Mouse (Mus musculus): ENCODE results near the gene Tnrc18. TPM values are rescaled to one million over a fixed set of nuclear protein-coding genes. Genes with fewer than 3 reads are reported as not detected.
A peak's percentile ranks its signal among the peaks of the same experiment; 100 is the strongest.

Tnrc18 gene
- polyA plus RNA-seq, 1 experiment from 2014 or later: 16.3 TPM

DNA sequence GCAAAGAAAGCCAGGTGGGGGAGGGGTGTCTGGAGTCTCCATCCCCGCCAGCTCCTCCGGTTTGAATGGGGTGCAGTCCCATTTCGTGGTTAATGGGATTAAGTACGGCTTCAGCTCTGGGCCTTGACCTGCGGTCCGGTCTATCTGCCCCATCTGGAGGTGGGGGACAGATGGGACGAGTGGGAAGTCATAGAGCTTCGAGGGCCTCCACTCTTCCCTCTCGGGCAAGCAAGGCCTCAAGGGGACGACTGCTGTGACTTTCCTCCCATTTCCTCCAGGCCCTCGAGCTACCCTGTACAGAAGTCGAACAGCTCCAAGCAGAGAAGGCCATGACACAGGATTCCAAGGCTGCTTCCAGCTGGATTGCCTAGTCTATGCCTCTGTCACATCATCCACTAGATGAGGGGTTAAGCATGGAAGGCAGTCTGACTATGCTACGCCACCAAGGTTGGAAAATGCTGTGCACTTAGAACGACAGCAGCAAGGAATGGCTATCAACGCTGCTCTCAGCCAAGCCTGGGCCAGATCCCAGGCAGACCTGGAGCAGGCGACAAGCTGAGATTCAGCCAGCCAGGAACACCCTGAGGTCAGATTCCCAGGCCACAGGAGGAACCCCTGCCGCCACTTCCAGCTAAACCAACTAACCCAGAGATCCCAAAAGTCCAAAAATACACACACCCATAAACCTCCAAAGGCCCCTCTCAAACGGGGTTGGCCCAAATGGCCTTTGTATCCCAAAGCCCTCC lies 4.3 kb downstream of the Tnrc18 start:
- Histone ChIP-seq H3K4me2 (ENCODE audit: low read length) (peak overlapping the region; percentile 81), H3K4me1 (replicated peaks; ENCODE audit: insufficient read depth, low read length) (peaks cover 30% of the 10 kb centered on the region), H3K36me3 (ENCODE audit: insufficient read depth, low read length) (0 out of 2 replicates have a peak, but pooled peaks cover 4% of the 10 kb centered on the region), H3K9ac (ENCODE audit: low read depth, low read length) (peak overlapping the region; percentile 98), H3K4me3 (replicated peaks; ENCODE audit: low read depth, low read length) (peak overlapping the region; percentile 93), H3K9me3 (replicated peaks; ENCODE audit: low read length) (no peaks in the 10 kb centered on the region), H3K27ac (peak overlapping the region; percentile 60), H3K27me3 (ENCODE audit: insufficient read depth, low read length) (no peaks in the 10 kb centered on the region)
- peak; percentile 74 for DNase-seq (ENCODE audit: low spot score)
- TF ChIP-seq CTCF (IDR thresholded peaks at IDR 0.05; ENCODE audit: low read depth): no peak
- ATAC-seq (replicated peaks; ENCODE audit: low FRiP score, low read depth): no peak
- WGBS: 10% methylated on average over 18 of the region's 18 CpGs

DNA sequence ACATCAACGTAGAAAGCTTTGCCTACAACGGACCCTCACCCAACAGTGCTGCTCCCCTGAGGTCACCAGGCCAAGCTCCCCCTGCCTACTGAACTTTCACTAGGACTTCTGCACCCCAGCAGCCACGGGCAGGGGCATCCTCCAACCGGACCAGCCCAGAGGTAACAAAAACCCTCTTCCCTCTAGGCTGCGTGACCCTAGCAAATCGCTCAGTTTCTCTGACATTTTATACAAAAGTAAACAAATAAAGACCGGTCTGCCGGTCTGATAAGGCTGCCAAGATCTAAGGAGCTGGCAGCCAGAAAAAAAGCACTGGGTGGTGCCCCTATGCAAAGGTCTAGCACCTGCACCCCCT lies 4.9 kb downstream of the Tnrc18 start:
- Histone ChIP-seq H3K27ac (peak overlapping the region; percentile 60), H3K9me3 (replicated peaks; ENCODE audit: low read length) (no peaks in the 10 kb centered on the region), H3K27me3 (ENCODE audit: insufficient read depth, low read length) (no peaks in the 10 kb centered on the region), H3K4me3 (replicated peaks; ENCODE audit: low read depth, low read length) (peak overlapping the region; percentile 93), H3K36me3 (ENCODE audit: insufficient read depth, low read length) (0 out of 2 replicates have a peak, but pooled peaks cover 4% of the 10 kb centered on the region), H3K9ac (ENCODE audit: low read depth, low read length) (peak overlapping the region; percentile 98), H3K4me1 (replicated peaks; ENCODE audit: insufficient read depth, low read length) (peaks cover 30% of the 10 kb centered on the region), H3K4me2 (ENCODE audit: low read length) (peak overlapping the region; percentile 81)
- no peak for TF ChIP-seq CTCF (IDR thresholded peaks at IDR 0.05; ENCODE audit: low read depth)
- 31% methylated on average over 8 of the region's 8 CpGs for WGBS
- DNase-seq (ENCODE audit: low spot score) (no peak), ATAC-seq (replicated peaks; ENCODE audit: low FRiP score, low read depth) (no peak)

DNA sequence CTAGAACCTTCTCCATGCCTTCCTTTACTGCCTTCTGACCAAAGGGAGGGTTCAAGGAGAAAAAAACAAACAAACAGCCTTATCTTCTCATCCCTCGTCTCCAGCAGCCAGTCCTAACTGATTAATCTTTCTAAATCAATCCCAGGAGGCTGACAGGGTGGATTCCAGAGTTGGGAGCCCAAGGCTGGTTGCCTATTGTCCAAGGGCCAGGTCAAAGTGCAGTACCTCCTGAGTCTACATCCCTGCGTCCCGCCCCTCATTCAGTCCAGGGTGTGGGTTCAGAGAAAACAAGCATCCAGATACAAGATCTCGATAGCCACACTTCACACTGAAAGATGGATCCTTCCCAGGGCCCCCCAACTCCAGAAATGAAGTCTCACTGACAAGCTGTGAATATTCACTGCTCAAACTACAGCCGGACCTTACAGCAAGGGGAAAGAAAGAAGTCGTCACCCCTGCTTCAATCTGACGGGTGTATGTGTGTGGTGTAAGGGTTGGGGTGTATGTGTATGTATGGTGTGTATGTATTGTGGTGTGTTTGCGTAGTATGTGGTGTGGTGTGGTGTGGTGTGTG lies 5.5 kb downstream of the Tnrc18 start:
- WGBS: 47% methylated on average over 8 of the region's 8 CpGs
- no peak for TF ChIP-seq CTCF (IDR thresholded peaks at IDR 0.05; ENCODE audit: low read depth)

DNA sequence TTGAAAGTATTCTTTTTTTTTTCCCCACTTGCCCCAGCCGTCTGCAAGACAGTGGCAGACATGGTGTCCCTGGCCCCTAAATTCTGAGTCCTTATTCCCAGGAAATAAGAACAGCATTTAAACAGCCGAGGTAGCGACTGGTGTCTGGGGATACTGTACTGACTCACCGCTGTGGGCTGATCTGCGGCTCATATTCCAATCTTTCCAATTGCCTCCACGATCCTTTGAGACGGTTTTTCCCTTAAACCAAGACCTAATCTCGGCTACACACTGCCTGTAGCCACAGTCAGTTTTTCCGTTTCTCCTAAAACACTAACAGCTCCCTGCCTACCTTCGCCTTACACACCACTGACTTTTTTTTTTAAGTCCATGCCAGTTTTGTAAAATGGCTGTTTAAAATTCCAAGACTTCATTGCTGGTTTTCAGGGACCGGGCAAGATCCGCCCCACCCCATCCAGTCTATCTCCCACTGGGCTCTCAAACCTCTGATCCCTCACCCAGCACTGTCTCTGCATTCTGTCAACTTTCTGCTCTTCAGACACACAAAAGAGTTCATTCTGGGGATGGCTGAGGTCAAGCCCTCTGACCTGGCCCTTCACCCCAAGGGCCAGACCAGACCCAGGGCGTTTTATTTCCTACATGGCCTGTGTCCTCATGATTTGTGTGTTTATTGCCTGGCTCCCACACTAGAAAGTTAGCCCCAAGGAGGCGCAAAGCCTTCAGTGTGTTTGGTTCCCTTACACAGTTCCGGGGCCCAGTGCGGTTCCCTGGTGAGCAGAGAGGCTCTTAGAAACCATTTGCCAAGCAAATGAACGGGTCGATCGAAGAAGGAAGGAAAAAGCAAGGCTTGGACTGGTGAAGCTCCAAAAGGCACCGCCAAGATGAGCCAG lies 6.5 kb downstream of the Tnrc18 start:
- Histone ChIP-seq H3K4me3 (replicated peaks; ENCODE audit: low read depth, low read length) (no peak overlapping the region), H3K9me3 (replicated peaks; ENCODE audit: low read length) (no peaks in the 10 kb centered on the region), H3K4me2 (ENCODE audit: low read length) (no peak overlapping the region), H3K9ac (ENCODE audit: low read depth, low read length) (no peak overlapping the region), H3K27ac (no peak overlapping the region), H3K27me3 (ENCODE audit: insufficient read depth, low read length) (no peaks in the 10 kb centered on the region), H3K4me1 (replicated peaks; ENCODE audit: insufficient read depth, low read length) (peaks cover 30% of the 10 kb centered on the region), H3K36me3 (ENCODE audit: insufficient read depth, low read length) (0 out of 2 replicates have a peak, but pooled peaks cover 4% of the 10 kb centered on the region)
- DNase-seq (ENCODE audit: low spot score): no peak
- no peak for ATAC-seq (replicated peaks; ENCODE audit: low FRiP score, low read depth)
- 46% methylated on average over 20 of the region's 20 CpGs for WGBS
- no peak for TF ChIP-seq CTCF (IDR thresholded peaks at IDR 0.05; ENCODE audit: low read depth)

More for the DNA sequence above, 5.5 kb downstream of the Tnrc18 start:
- H3K4me3 ChIP-seq (replicated peaks; ENCODE audit: low read depth, low read length): no peak overlapping the region
- no peak overlapping the region for H3K9ac ChIP-seq (ENCODE audit: low read depth, low read length)
- no peaks in the 10 kb centered on the region for H3K27me3 ChIP-seq (ENCODE audit: insufficient read depth, low read length)
- no peaks in the 10 kb centered on the region for H3K9me3 ChIP-seq (replicated peaks; ENCODE audit: low read length)
- no peak overlapping the region for H3K4me2 ChIP-seq (ENCODE audit: low read length)
- ATAC-seq (replicated peaks; ENCODE audit: low FRiP score, low read depth) (no peak), DNase-seq (ENCODE audit: low spot score) (no peak)
- H3K36me3 ChIP-seq (ENCODE audit: insufficient read depth, low read length): 0 out of 2 replicates have a peak, but pooled peaks cover 4% of the 10 kb centered on the region
- H3K4me1 ChIP-seq (replicated peaks; ENCODE audit: insufficient read depth, low read length): peaks cover 30% of the 10 kb centered on the region
- H3K27ac ChIP-seq: no peak overlapping the region

DNA sequence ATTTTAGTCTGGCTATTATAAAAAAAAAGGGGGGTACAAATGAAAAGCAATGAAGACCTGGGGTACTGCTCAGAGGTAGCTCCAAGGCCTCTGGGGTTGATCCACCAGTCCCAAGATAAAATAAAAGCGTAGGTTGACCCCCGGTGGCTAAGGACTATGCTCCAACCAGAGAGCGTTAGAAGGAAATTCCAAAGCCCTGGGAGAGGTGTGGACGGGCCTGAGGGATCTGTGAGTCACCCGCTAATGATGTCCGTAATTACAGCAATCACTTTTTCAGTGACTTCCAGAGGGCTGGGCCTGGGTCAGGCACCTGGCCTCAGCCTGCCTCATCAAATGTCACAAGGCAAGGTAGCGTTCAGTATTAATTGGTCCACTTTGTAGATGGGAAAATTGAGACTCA lies 9.8 kb downstream of the Tnrc18 start:
- 0 out of 2 replicates have a peak, but pooled peaks cover 4% of the 10 kb centered on the region for H3K36me3 ChIP-seq (ENCODE audit: insufficient read depth, low read length)
- WGBS: 53% methylated on average over 7 of the region's 7 CpGs
- no peak overlapping the region for H3K9ac ChIP-seq (ENCODE audit: low read depth, low read length)
- H3K4me3 ChIP-seq (replicated peaks; ENCODE audit: low read depth, low read length): no peak overlapping the region
- no peak for TF ChIP-seq CTCF (IDR thresholded peaks at IDR 0.05; ENCODE audit: low read depth)
- no peak overlapping the region for H3K4me2 ChIP-seq (ENCODE audit: low read length)
- no peak for DNase-seq (ENCODE audit: low spot score)
- ATAC-seq (replicated peaks; ENCODE audit: low FRiP score, low read depth): no peak
- peaks cover 20% of the 10 kb centered on the region for H3K4me1 ChIP-seq (replicated peaks; ENCODE audit: insufficient read depth, low read length)
- no peaks in the 10 kb centered on the region for H3K27me3 ChIP-seq (ENCODE audit: insufficient read depth, low read length)
- no peaks in the 10 kb centered on the region for H3K9me3 ChIP-seq (replicated peaks; ENCODE audit: low read length)
- H3K27ac ChIP-seq: peak overlapping the region; percentile 36; the same call in 1 of the 2 replicates

DNA sequence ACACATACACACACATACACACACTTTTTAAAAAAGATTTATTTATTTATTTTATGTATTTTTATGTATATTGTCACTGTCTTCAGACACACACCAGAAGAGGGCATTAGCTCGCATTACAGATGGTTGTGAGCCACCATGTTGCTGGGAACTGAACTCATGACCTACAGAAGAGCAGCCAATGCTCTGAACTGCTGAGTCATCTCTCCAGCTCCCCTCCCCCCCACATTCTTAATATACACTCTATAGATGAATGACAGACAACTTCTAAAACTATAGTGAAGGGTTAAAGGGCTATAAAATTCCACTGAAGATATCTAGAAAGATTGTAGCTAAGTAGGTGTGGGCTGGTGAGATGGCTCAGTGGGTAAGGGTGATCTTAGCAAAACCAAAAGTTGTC lies 13.7 kb downstream of the Tnrc18 start:
- Histone ChIP-seq H3K4me3 (replicated peaks; ENCODE audit: low read depth, low read length) (no peak overlapping the region), H3K4me1 (replicated peaks; ENCODE audit: insufficient read depth, low read length) (peaks cover 5% of the 10 kb centered on the region; the same call in 1 of the 2 replicates), H3K27ac (no peak overlapping the region; the same call in 1 of the 2 replicates), H3K4me2 (ENCODE audit: low read length) (no peak overlapping the region), H3K9me3 (replicated peaks; ENCODE audit: low read length) (no peaks in the 10 kb centered on the region), H3K27me3 (ENCODE audit: insufficient read depth, low read length) (no peaks in the 10 kb centered on the region), H3K9ac (ENCODE audit: low read depth, low read length) (no peak overlapping the region), H3K36me3 (ENCODE audit: insufficient read depth, low read length) (no peaks in the 10 kb centered on the region)
- DNase-seq (ENCODE audit: low spot score): no peak
- 95% methylated on average over 1 of the region's 1 CpGs for WGBS
- no peak for ATAC-seq (replicated peaks; ENCODE audit: low FRiP score, low read depth)
- TF ChIP-seq CTCF (IDR thresholded peaks at IDR 0.05; ENCODE audit: low read depth): no peak
